Mouse (Mus musculus) heart, adult 8-10 months (tissue): ENCODE measurements around the gene Cnih3. TPM values are rescaled to one million over a fixed set of nuclear protein-coding genes. Genes with fewer than 3 reads are reported as not detected.
A peak's percentile ranks its signal among the peaks of the same experiment; 100 is the strongest.

Experiments used
- DNase-seq: peaks from one replicate; pipeline ENCODE4 v3.0.0; 2022; ENCODE audit warnings: low spot score
- total RNA-seq, 4 experiments: library from RNA; stranded (reverse); gene quantifications; 2 replicates each; pipeline ENCODE4 v1.2.4; 2022

Cnih3 gene
- total RNA-seq, 4 experiments from 2014 or later = not detected

DNA sequence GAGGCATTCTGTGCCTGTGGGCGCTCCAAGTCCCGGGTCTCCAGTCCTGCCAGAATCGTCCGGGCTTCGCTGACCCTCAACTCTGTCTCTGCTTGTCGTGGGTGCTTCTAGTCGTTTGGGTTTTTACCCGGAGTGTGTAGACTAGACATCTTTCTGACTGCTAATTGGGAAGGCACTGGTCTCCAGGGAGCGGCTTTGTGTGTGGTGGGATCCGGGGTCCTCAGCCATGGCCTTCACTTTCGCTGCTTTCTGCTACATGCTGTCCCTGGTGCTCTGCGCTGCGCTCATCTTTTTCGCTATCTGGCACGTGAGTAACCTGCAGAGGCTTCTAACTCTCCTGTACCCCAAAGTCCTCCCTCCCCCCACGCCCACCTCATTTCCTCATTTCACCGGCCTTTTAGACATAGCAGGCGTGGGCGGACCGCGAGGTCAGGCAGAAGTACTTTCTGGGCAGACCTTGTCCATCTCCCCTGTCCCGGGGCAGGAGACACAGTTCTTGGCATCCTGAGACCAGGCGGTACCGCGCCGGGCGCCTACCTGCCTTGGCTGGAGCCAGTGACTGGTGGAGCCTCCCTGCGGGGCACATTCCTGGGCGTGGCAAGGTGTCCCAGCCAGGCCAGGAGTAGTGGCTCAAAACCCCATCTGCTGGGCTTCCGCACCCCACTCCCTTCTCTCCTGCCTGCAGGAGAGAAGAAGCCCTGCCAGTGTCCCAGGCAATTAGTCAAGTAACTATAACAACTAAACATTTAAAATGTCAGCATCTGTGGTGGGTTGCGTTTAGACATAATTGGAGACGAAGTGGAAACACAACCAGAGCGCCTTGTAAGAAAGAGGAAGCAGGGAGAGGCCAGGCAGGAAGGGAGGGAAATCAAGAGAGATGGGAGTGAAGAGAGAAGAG, 1.0 kb downstream of the Cnih3 start:
- no peak for DNase-seq

DNA sequence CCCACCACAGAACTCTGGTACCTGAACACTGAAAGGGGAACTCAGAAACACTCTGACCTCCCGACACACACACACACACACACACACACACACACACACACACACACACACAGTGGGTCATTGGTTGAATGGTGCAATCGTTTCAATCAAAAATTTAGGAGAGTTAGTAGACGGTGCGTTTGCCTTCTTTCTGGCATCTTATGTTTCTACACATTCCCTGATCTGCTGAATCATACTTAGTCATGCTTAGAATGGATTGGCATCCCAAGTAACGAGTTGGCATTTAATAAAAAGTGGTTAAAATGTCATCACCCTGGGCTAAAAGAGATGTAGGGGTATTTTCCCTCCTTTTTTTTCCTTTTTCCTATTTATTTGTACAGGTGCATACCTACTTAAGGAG, 3.3 kb downstream of the Cnih3 start:
- no peak for DNase-seq

DNA sequence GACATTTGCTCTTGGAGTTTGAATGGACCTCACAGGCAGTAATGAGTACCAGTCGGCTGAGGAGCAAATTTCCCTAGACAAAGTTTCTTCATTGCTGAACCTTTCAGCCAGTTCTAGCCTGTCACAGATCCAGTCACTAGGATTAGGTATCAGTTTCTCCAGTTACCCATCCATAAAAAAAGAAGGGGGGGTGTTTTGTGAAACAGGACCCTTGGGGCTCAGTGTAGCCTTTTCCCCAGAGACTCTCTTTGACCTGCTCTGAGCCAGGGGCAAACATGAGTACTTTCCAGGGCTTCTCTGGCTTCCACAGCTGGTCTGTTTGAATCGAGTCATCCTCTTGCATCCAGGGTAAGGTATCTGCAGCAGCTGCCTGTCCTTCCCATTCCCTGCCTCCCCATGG, 5.4 kb downstream of the Cnih3 start:
- DNase-seq = no peak

DNA sequence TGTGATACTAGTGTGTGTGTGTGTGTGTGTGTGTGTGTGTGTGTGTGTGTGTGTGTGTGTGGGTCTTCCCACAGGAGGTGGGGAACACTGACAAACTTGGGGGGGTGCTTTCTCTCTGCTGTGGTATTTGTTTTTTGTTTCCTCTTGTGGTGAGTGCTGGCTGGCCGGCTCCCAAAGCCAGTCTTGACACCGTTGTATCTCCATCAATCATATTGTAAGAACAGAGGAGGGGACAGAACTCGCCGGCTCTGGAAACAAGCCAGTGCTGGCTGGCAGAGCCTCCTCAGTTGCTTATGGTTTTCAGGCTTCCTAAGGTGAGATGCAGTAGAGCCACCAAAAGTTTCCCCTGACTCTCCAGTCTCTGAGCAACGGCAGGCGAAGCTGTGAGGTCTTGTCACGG, 6.1 kb downstream of the Cnih3 start:
- DNase-seq = no peak

DNA sequence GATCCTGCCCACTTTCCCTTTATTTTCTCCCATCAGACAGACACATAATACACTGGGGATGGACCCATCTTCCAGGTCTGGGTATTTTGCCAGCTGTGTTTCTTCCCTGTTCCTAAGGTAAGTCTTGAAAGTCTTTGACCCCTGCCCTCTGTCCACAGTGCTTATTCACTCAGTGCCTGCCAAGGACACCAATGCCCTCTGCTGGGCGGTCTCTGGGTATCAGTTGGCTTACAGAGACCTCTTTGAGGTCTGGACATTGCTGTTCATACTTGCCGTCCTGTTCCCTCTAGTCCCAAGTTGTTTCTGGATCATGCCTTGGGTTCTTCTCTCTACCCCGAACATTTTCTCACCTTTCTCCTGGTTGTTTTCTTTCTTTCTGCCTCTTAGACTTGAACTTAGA, 8.3 kb downstream of the Cnih3 start:
- DNase-seq = no peak

DNA sequence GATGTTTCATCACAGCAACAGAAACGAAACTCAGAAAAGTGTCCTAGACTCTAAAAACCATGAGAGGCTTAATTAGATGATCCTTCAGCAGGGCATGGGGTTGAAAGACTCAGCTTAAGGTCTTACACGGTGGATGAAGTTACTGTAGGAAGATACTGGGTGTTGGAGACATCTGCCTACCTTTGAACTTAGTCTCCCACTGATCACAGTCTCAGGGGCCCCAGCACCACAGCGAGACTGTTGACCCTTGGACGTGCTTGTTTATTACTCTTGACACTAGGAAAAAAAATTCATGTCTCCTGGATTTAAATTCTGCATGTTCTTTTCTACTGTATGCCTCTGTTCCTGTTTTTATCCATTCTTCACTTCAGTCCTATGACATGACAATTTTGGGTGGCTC, 11.6 kb downstream of the Cnih3 start:
- no peak for DNase-seq

DNA sequence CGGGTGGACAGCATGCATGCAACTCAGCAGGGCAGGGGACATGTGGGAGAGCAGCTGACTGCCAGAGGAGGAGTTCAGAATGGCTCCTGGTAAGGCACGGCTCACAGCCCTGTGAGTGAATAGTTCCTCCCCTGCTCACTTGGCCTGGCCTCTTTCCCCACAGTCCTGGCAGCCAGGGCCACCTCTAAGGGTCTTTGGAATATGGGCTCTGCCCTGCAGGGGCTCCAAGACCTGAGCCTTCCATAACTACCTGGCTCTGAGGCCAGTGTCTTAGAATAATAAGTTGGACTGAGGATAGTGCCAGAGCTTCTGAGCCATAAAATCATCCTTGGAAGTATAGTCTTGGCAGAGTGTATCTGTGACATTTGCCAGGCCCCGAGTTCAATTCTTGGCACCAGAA, 12.9 kb downstream of the Cnih3 start:
- DNase-seq = no peak

DNA sequence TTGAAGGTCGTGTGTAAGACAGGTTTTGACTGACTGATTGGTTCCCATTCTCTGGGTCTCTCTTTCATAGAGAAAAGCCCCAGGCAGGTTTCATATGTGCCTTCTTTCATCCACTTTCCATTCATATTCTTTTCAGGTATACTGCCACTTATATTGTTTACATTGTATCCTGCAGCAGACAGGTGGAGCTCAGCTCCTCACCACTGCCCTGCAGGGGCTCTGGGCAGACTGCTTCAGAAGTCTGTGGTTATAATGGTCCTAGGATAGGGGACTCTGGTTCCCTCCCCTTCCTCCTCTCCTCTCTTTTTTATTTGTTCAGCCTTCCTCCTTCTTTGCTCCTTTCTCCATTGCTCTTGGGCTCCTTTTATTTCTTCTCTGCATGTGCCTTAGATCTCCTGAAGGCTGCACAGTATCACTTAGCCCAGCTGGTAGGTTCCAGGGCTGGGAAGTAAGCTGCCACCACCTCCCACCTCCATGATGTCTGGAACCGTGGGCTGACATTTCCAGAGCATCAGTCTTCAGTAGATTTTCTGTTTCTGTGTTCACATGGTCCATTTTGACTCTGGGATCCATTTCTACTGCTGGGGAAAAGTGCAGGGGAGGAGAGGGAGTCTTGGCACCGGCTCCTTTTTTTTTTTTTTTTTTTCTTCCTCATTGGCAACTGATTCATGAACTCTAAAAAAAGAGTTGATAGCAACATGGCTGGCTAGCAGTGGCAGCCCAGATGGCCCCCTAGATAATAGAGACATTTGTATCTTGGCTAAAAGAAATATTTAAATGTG, 16.6 kb downstream of the Cnih3 start:
- DNase-seq = no peak

DNA sequence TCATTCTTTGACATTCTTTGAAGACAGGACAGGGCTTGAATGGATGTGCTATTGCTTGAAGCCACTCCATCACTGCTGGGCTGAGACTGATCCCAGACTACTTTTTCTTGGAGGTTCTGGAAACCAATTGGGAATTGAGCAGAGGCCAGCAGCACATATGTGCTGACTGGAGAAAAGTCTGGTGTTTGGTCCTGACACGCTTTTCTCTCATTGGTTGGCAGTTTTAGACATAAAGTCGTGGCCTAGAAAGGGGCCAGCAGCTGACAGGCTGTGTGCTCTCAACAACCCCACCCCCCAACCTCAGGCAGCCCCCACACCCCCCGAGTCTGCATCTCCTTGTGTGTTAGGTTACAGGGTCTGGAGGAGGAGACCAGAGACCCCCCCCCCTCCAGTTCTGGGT, 17.9 kb downstream of the Cnih3 start:
- DNase-seq = no peak

DNA sequence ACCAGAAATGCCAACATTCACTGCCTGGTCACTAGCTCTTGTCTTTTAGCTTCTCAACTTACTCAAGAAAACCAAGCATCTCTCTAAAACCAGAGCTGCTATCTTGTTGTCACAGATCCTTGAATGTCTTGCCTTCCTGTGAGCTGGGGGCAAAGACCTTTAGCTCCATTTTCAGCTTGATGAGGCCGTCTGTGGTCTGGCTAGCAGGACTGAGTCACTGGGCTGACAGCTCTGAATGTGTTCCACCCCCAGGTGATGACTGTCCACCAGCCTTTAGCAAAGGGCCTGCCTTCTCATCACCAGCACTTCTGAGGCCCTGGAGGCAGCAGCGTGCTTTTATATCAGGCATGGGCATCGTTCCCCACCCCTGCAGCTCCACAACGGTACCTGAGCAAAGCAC, 18.8 kb downstream of the Cnih3 start:
- DNase-seq = no peak

DNA sequence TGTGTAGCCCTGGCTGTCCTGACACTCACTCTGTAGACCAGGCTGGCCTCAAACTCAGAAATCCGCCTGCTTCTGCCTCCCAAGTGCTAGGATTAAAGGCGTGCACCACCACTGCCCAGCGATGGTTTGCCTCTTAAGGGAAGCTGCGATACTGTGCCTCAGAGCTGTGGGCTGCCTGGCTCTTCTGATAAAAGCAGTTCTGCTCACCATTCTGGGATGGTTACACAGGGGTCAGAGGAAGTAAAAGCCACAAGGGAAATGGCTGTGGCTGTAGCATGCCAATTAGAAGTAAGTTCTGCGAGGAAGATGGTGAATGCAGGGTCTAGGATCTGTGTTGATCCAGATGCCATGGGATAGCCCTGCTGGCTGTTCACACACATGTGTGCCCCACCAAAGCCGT, 19.9 kb downstream of the Cnih3 start:
- no peak for DNase-seq

DNA sequence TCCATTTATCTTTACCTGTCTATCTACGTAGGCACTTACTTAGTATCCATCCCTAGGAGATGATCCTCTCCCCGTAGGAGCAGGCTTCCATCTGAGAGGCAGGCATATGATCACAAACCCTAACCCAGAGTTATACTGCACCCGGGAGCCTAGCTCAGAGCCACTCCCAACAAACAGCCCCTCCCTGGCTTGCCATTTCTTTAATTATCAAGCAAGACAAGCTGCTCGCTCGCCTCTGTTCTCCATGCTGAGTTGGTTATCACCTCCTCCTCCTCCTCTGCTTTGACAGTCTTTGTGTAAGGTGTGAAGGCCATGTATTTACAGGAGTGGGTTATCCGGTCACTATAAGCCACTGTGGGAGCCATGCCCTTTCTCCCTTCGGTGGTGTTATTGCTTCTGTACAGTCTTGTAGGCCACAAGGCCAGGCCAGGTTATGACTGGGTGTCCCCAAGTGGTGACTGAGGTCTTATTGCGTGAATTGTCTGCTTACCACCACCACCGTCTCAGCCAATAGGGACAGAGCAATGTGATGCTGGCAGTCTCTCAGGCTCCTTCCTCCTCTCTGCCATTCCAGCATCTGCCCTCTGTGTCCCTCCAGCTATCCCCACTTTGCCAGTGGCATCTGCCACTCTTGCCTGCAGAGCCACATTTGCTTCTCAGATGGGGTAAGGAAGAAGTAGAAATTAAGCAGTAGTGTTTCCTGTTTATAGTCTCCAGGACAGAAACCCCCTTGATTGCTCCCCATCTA, 22.4 kb downstream of the Cnih3 start:
- DNase-seq = no peak

DNA sequence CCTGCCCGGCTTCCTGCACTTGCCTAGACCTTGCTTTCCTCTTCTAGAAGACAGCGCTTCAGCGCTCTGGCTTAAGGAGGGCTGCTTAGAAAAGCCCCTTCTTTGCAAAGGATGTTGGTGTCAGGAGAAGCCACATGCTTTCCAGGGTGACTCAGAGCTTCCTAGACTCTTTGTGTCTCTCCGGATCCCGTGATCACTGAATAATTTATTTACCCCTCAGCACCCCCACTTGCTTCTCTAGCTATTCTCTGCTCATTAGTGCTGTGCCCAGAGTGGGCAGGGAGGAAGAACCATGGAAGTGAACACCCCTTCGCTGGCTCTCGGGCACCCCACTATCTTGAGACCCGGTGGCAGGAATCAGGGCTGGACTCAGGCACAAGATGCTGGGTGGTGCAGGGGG, 24.0 kb downstream of the Cnih3 start:
- no peak for DNase-seq

DNA sequence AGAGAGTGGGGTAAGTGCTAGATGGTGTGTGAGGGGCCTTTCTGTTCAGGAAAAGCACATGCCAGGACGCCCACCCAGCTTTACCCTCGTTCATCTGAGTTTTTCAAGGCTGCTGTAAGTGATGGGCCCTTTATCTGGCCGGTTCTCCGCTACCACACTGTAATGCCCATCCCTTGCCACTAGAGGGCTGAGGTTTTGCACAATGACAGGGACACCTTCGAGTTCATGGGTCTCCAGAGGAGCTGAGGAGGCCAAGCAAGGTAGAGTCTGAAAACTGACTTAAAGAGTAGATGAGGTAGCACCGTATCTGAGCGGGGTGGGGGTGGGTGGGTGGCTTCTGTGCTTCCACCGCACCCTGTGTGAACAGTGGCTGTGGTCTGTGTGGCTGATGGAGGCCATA, 27.2 kb downstream of the Cnih3 start:
- DNase-seq = peak; percentile 26

DNA sequence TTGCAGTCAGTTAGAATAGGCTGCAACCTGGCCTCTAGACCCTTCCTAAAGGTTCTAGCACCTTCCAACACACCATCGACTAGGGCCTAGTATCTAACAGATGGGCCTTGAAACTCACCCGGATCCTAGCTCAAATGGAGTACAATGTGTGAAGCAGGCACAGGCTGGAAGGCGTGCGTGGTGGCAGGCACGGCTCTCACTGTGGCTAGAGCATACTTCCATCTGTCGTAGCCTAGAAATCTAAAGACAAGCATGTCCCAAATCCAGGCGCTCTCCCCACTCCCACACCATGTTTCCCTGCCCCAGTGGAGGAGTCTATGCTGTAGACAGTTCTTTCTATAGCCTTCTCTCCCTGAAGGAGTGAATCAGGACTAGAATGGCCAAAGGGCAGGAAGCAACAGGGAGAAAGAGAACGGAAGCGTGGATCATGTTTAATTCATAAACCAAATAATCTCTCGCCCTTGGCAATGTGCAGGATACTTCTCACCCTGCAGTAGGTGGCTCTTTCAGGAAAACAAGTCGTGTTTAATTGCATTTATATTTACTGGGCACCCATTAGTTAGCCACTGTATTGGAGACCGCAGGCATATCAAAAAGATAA, 29.1 kb downstream of the Cnih3 start:
- no peak for DNase-seq

DNA sequence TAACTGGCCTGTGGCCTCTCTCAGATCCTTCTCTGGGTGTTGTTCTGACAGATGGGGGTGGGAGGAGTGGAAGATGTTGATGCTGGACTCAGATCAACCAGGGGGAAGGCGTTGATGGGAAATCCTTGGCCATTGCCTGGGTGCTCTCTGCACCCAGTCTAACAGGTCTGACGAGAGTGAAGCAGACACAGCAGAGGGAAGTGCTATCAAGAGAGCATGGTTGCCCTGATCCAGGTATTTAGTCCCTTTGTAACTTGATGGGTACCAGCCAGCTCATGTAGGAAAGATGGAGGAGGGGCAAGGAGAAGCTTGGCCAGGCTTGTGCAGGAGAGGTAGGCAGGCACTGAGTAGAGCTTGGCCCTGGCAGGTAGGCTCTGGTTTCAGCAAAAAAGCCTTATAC, 36.8 kb downstream of the Cnih3 start:
- DNase-seq = no peak

DNA sequence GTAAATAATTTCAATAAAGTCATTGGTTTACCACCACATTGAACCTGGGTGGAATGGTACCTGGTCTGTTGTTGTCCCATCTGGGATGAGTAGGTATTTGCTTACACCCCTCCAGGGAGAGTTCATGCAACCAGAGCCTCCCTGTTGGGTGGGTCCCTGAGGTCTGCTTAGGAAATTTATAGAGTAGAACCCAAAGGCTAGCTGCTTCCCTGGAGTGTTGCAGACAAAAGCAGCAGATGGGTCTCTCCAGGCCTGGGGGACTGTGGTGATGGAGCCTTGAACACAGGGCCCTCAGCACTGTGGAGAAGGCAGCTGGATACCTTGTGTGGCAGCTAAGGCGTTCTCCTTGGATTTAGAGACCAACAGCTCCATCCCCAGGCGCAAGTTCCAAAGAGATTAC, 40.1 kb downstream of the Cnih3 start:
- DNase-seq = no peak

DNA sequence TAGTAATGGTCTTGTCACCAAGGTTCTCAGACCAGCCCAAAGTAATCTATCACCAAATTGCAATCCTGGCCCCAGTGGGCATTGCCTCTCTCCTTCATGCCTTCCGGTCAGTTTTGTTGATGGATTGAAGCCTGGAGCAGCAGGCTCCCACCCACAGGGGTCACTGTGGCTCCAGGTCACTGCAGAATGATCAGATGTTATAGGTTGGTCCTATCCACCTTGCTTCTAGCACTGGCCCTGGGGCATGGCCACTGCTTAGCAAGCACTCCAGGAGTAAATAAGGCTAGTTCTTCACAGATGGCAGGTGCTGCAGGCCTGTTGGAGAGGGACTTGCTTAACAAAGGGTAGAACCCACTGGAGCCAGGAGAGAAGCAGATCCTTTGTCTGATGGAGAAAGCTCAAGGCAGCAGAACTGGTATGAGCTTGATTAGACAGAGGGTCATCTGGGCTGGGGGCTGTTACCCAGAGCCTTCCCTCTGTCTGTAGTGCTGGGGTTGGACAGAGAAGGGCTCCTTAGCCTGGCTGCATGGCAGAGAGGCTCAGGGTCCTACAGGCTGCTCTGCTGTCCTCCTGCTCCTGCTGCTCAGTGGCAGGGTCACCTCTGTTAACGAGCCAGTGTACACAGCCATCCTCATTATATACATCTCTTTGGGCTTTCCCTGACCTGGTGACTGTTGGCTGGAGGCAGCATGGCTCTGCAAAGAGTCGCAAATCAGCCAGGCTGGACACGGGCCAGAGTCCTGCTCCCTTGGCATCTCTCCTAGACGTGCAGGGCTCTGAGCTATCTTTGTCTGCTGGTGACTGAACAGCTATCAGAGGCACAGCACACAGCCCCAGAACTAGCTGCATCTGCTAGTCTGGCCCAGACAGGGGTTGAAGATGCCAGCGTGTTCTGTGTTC, 41.1 kb downstream of the Cnih3 start:
- DNase-seq = peak; percentile 77

DNA sequence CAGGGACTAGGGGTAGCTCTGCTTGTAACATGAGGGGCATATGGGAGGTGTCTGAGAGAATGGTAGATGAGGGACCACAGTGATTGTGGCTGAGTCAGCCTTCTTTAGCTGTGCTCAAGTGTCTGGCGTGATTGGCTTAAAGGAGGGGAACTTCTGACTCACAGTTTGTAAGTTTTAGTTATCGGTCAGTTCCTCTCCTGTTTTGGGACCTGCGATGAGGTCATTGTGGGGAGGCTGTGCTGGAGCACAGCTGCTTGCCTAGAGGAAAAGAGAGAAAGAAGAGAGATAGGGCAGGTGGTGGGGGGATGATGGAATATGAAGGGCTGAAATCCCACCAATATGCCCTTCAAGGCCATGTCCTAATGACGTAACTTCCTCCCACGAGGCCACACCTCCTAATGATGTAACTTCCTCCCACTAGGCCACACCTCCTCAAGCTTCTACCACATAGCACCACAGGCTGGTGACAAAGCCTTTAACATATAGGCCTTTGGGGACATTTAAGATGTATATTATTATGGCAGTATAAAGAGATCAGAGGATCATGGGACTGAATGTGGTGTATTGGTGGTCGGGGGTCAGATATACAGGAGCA, 42.9 kb downstream of the Cnih3 start:
- DNase-seq = peak; percentile 31

DNA sequence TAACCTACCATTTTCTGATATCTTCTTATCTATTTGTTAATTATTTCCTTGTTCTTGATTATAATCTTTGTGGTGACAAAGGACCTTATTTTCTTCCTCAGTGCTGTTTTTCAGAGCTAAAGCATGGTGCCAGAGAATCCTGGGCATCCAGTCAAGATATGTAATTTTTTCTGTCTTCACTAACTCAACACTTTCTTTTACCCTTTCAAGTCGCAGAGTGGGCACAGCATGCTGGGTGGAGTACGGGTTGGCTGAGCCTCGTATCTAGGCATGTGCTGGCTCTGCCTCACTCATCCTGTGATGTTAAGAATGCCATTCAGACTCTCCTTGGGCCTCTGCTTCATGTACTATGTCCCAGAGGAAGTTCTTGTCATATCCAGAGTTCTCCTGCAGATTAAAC, 46.8 kb downstream of the Cnih3 start:
- no peak for DNase-seq

DNA sequence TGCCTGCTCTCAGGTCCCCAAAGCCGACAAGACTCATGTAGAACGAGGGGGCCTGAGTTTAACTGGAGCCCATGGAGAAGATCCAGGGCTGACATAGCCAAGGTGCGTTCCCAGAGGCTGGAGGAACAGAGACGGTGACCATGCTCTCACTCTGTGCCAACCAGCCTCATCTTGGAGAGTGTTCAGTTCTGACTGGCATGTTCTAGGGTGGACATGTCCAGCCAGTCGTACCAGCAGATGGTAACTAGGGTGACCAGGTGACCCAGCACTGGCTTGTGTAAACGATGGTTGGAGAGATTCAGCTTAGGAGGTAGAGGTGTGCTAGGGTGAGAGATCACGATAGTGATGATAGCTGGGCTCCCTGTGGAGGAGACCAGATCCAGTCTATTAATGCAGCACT, 50.6 kb downstream of the Cnih3 start:
- DNase-seq = no peak
